Mouse (Mus musculus): Measurements from ENCODE around the gene Cep128.

DNA sequence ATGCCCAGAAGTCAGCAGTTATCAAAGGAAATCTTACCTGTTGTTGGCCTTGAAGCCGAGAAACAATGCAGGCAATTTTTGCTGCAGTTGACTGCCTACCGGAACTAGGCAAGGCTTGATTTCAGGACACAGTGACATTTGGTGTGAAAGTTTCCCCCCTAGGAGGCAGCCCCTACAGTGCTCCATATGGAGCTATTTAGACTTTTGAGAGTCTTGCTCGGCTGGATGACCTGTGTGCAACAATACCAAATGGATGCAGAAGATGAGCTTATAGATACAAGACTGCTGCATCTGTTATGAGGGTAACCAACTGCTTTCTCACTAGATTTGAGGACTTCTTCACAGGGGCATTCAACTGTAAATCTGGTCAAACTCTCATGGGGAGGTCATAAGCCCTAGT is 331.9 kb downstream of the Cep128 start:
- TF ChIP-seq JUND (IDR thresholded peaks at IDR 0.05; ENCODE audit: low read depth, low read length) (no peak), HCFC1 (IDR thresholded peaks at IDR 0.05; ENCODE audit: low read depth, low read length) (no peak), POLR2A (IDR thresholded peaks at IDR 0.05; ENCODE audit: control insufficient read depth in 1 of 2, insufficient read depth in 1 of 2, low read depth in 1 of 2, low read length in 2 of 2, poor library complexity in 1 of 2) (no peak), CTCF (IDR thresholded peaks at IDR 0.05 in 2 of 3, conservative IDR thresholded peaks at IDR 0.05 in 1 of 3; ENCODE audit: control insufficient read depth in 1 of 3, insufficient read depth in 1 of 3, low read depth in 2 of 3, low read length in 3 of 3, poor library complexity in 1 of 3, severe bottlenecking in 1 of 3) (no peak), EP300 (IDR thresholded peaks at IDR 0.05; ENCODE audit: low read depth in 1 of 2, low read length in 2 of 2) (no peak), TCF12 (IDR thresholded peaks at IDR 0.05; ENCODE audit: low read depth, low read length) (no peak)
